In genomic region chr13:63564626-63565319, GRCm38 (mm10) we compare ENCODE assay signal across 8 mouse cellular contexts. TPM values are rescaled to one million over a fixed set of nuclear protein-coding genes. Genes with fewer than 3 reads are reported as not detected.
DNase-seq lines count a peak whose midpoint lies in the region; ATAC-seq and TF ChIP-seq lines count a peak whose summit lies in the region.

No protein-coding gene starts in this region.

- peak overlapping the region; percentile 99 for H3K27ac ChIP-seq in heart, embryonic 13.5 days (replicated peaks)
- peak overlapping the region; percentile 99 for H3K27ac ChIP-seq in lung, embryonic 16.5 days (ENCODE audit: low read length)

- TF ChIP-seq CTCF in E14TG2a.4 (conservative IDR thresholded peaks at IDR 0.05; ENCODE audit: low read length) = no peak
- TF ChIP-seq CTCF in brain, embryonic 14.5 days (IDR thresholded peaks at IDR 0.05; ENCODE audit: borderline replicate concordance, extremely low read depth, insufficient read depth, insufficient read length) = no peak

- no peaks in the 10 kb centered on the region for H3K9me3 ChIP-seq in E14TG2a.4 (ENCODE audit: low read length)
- H3K9me3 ChIP-seq in heart, embryonic 13.5 days = no peaks in the 10 kb centered on the region
- no peaks in the 10 kb centered on the region for H3K9me3 ChIP-seq in lung, embryonic 16.5 days (ENCODE audit: control insufficient read depth, low read length)

- under 1% methylated on average over 36 of the region's 36 CpGs for WGBS in heart, embryonic 13.5 days
- WGBS in lung, embryonic 16.5 days = under 1% methylated on average over 36 of the region's 36 CpGs

- peaks cover 58% of the 10 kb centered on the region for H3K4me1 ChIP-seq in E14TG2a.4 (replicated peaks; ENCODE audit: low read depth, low read length)
- peaks cover 48% of the 10 kb centered on the region for H3K4me1 ChIP-seq in heart, embryonic 13.5 days
- peaks cover 36% of the 10 kb centered on the region for H3K4me1 ChIP-seq in lung, embryonic 16.5 days (replicated peaks; ENCODE audit: control insufficient read depth, insufficient read depth, low read length)

- H3K4me2 ChIP-seq in heart, embryonic 13.5 days = peak overlapping the region; percentile 94
- peak overlapping the region; percentile 85 for H3K4me2 ChIP-seq in lung, embryonic 16.5 days (ENCODE audit: low read depth, low read length)

- ATAC-seq in erythroid progenitor cell, adult 5-6 weeks (replicated peaks; ENCODE audit: low FRiP score, poor library complexity, severe bottlenecking) = 0 out of 2 replicates have a peak, but pooled peaks have one; percentile 26
- ATAC-seq in heart, embryonic 13.5 days (ENCODE audit: extremely low read depth, insufficient number of reproducible peaks, low FRiP score, low TSS enrichment) = 0 out of 2 replicates have a peak, but pooled peaks have one; percentile 5
- no peak for ATAC-seq in lung, embryonic 16.5 days (ENCODE audit: low read depth)

- peak; percentile 80 for DNase-seq in brain, embryonic 14.5 days (ENCODE audit: low read depth)
- peak; percentile 83 for DNase-seq in kidney, postnatal 10 days
- peak; percentile 65 for DNase-seq in ovary, postnatal 10 days (ENCODE audit: low spot score)
- DNase-seq in thymus, postnatal 25 days = peak; percentile 70

- H3K36me3 ChIP-seq in E14TG2a.4 (ENCODE audit: insufficient read depth, low read length) = peaks cover 38% of the 10 kb centered on the region
- H3K36me3 ChIP-seq in heart, embryonic 13.5 days = peaks cover 12% of the 10 kb centered on the region
- H3K36me3 ChIP-seq in lung, embryonic 16.5 days (ENCODE audit: control insufficient read depth, insufficient read depth, low read length) = peaks cover 11% of the 10 kb centered on the region; the same call in 1 of the 2 replicates

- peak overlapping the region; percentile 92 for H3K4me3 ChIP-seq in E14TG2a.4 (replicated peaks; ENCODE audit: low read length)
- H3K4me3 ChIP-seq in heart, embryonic 13.5 days = peak overlapping the region; percentile 75
- peak overlapping the region; percentile 70 for H3K4me3 ChIP-seq in lung, embryonic 16.5 days (ENCODE audit: low read length)

- no peak for TF ChIP-seq POLR2A in brain, embryonic 14.5 days (IDR thresholded peaks at IDR 0.05; ENCODE audit: borderline replicate concordance, extremely low read depth, insufficient read depth, insufficient read length, poor library complexity, severe bottlenecking)

- peak overlapping the region; percentile 99 for H3K9ac ChIP-seq in heart, embryonic 13.5 days
- H3K9ac ChIP-seq in lung, embryonic 16.5 days (ENCODE audit: low read length) = peak overlapping the region; percentile 98

- peaks cover 8% of the 10 kb centered on the region; the same call in 1 of the 2 replicates for H3K27me3 ChIP-seq in E14TG2a.4 (ENCODE audit: insufficient read depth, low read length)
- peaks cover 9% of the 10 kb centered on the region for H3K27me3 ChIP-seq in heart, embryonic 13.5 days (replicated peaks)
- H3K27me3 ChIP-seq in lung, embryonic 16.5 days (ENCODE audit: control insufficient read depth, insufficient read depth, low read depth, low read length) = no peaks in the 10 kb centered on the region

RNA-seq across cellular contexts. Expression of gene Ptch1, which starts 8.6 kb away (rescaled TPM):
- polyA plus RNA-seq in brain, embryonic 14.5 days (2012; rRNA removed) = 23.3 and 37.6 TPM in 2 replicates
- total RNA-seq in erythroid progenitor cell, adult 5-6 weeks (2015; ENCODE audit: low replicate concordance) = 4.0 and 6.3 TPM in 2 replicates
- total RNA-seq in erythroid progenitor cell, adult 5-6 weeks (2017; ENCODE audit: low replicate concordance) = 1.6 and 2.6 TPM in 2 replicates
- polyA plus RNA-seq in heart, embryonic 13.5 days (2015; fragmentation: Nextera tagmentation; extraction: Ambion mirVana) = 6.4 and 6.8 TPM in 2 replicates
- 33.4 and 34.2 TPM in 2 replicates for polyA plus RNA-seq in lung, embryonic 16.5 days (2015; fragmentation: Nextera tagmentation; extraction: Ambion mirVana)
